Mouse (Mus musculus) kidney, adult 18-20 months (tissue): ENCODE results near the gene Icos.
A peak's percentile ranks its signal among the peaks of the same experiment; 100 is the strongest.

Experiments
- DNase-seq: peaks from one replicate; pipeline ENCODE4 v3.0.0; 2021

Gene Icos

GRCm38 (mm10) chr1:60967521-60967920, 10.2 kb upstream of the Icos start:
- no peak for DNase-seq

GRCm38 (mm10) chr1:60970846-60971245, 6.9 kb upstream of the Icos start:
- DNase-seq: no peak

- DNase-seq: no peak
These were observed 3.5 kb upstream of the Icos start for GRCm38 (mm10) chr1:60974221-60974620.

GRCm38 (mm10) chr1:60975646-60976294, 2.0 kb upstream of the Icos start:
- no peak for DNase-seq

GRCm38 (mm10) chr1:60979126-60979842, 1.6 kb downstream of the Icos start:
- DNase-seq: peak; percentile 8

- no peak for DNase-seq
These were observed 2.1 kb downstream of the Icos start for GRCm38 (mm10) chr1:60979843-60980235.

- DNase-seq: no peak
These were observed 7.3 kb downstream of the Icos start for GRCm38 (mm10) chr1:60985075-60985474.

- DNase-seq: no peak
These were observed 8.4 kb downstream of the Icos start for GRCm38 (mm10) chr1:60986141-60986540.

GRCm38 (mm10) chr1:60989086-60989485, 11.4 kb downstream of the Icos start:
- DNase-seq: no peak

GRCm38 (mm10) chr1:60990305-60990704, 12.6 kb downstream of the Icos start:
- DNase-seq: no peak

GRCm38 (mm10) chr1:60998008-60998557, 20.4 kb downstream of the Icos start:
- DNase-seq: no peak

- no peak for DNase-seq
These were observed 21.0 kb downstream of the Icos start for GRCm38 (mm10) chr1:60998689-60999088.

GRCm38 (mm10) chr1:61001786-61002354, 24.1 kb downstream of the Icos start:
- DNase-seq: no peak

- no peak for DNase-seq
These were observed 28.5 kb downstream of the Icos start for GRCm38 (mm10) chr1:61006229-61006628.

- no peak for DNase-seq
These were observed 29.8 kb downstream of the Icos start for GRCm38 (mm10) chr1:61007516-61007915.

- no peak for DNase-seq
These were observed 38.9 kb downstream of the Icos start for GRCm38 (mm10) chr1:61016578-61017118.

- DNase-seq: no peak
These were observed 49.0 kb downstream of the Icos start for GRCm38 (mm10) chr1:61026712-61027111.

GRCm38 (mm10) chr1:61027519-61027918, 49.8 kb downstream of the Icos start:
- DNase-seq: no peak

GRCm38 (mm10) chr1:61029919-61030318, 52.2 kb downstream of the Icos start:
- no peak for DNase-seq

- DNase-seq: no peak
These were observed 52.8 kb downstream of the Icos start for GRCm38 (mm10) chr1:61030532-61030931.

GRCm38 (mm10) chr1:61035270-61035669, 57.5 kb downstream of the Icos start:
- no peak for DNase-seq

- no peak for DNase-seq
These were observed 60.5 kb downstream of the Icos start for GRCm38 (mm10) chr1:61038223-61038622.

GRCm38 (mm10) chr1:61039310-61039709, 61.6 kb downstream of the Icos start:
- no peak for DNase-seq

- no peak for DNase-seq
These were observed 62.7 kb downstream of the Icos start for GRCm38 (mm10) chr1:61040401-61040800.
